Mouse (Mus musculus): ENCODE measurements around the gene Tfr2.

The Tfr2 gene

DNA sequence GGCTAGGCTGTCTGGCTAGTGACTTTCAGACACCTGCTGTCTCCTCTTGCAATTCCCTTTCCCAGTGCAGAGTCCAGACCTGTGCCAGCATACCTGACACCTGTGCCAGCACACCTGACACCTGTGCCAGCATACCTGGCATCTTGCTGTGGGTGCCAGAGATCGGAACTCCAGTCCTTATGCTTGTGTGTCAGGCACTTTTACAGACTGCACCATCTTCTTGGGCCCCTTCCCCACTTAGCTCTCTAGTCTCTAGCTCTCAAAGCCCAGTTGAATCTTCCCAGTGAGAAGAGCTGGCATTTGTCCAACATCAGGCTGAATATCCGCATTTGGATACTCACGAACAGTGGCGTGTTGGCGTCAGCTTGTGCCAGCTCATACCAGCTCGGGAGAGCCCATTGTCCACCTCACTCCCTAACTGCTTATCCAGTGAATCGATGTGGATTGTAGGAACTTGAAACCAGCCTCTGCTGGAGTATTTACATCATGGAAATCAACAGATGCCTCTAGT is 30.3 kb upstream of the Tfr2 start:
- no peak for DNase-seq

DNA sequence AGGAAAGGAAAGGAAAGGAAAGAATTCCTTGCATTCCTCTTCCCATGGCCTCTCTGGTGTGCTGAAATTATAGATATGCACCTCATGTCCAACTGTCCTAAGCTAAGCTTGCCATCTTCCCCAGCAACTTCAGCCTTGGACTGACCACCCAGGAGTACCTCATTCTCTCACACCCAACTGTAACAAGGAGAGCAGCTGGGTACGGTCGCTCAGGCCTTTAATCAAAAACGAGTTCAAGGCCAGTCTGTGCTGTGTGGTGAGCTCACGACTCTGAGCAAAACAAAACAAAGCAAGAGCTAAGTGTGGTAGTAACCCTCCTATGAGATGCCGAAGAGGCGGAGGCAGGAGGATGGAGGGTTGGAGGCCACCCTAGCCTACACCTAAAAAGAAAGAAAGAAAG is 28.6 kb upstream of the Tfr2 start:
- no peak for DNase-seq

GRCm38 (mm10) chr5:137541768-137542540 is 27.7 kb upstream of the Tfr2 start:
- DNase-seq, result no peak

GRCm38 (mm10) chr5:137544926-137545325 is 24.7 kb upstream of the Tfr2 start:
- DNase-seq, result no peak

GRCm38 (mm10) chr5:137545596-137545995 is 24.0 kb upstream of the Tfr2 start:
- DNase-seq, result no peak

GRCm38 (mm10) chr5:137549840-137550239 is 19.8 kb upstream of the Tfr2 start:
- DNase-seq, result no peak

DNA sequence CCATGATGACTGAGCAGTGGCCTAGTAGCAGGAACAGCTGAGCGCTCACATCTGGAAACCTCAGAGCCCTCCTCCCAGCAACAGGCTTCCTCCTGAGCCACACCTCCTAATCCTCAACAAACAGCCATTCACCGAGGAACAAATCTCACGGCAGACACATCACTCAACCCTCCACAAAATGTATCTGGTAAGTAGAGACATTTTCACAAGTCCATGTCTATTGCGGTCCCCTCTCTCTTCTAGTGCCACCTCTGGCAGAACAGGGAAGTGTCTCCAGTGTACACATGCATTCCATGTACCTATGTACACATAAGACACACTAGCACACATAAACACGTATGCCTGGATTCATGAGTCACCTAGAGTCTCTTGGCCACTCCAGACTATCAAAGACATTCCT is 18.5 kb upstream of the Tfr2 start:
- no peak for DNase-seq

GRCm38 (mm10) chr5:137553000-137553399 is 16.6 kb upstream of the Tfr2 start:
- no peak for DNase-seq

- DNase-seq, result peak; percentile 92
Measured at GRCm38 (mm10) chr5:137553411-137553837, 16.2 kb upstream of the Tfr2 start, which contains the start of gene Actl6b. Actl6b (plus strand) TSS chr5:137553517.

DNA sequence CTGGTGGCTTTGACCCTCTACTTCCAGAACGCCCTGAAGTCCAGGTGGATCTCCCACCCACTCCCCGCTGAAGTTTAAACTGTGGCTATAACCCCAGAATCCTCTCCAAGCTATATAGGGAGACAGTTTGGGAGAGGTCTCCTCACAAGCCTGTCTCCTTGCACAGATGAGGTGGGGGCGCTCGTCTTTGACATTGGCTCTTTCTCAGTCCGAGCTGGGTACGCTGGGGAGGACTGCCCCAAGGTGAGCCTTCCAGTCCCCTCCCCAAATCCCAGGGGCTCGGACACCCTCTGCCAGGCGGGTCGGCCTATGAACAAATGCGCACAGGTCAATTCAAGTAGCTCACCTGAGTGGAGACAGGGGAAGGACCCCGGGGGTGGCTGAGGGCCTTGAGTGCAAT is 15.7 kb upstream of the Tfr2 start:
- DNase-seq, result no peak

DNA sequence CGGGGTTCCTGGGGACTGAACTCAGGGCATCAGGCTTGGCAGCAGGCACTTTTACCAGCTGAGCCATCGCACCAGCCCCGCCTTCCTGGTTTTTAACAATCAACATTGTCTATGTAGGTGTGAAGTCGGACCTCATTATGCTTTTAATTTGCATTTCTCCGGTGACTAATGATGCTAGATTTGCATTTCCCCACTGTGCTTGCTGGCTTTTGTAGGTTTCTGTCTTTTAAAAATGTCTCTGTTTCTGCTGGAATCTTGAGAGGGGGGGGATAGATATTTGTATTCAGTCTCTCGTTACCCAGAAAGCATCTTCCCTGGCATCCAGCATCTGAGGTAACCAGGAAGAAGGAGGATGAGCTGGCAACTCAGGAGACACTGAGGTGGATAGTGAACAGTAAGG is 8.1 kb upstream of the Tfr2 start:
- DNase-seq, result no peak

- no peak for DNase-seq
Measured at GRCm38 (mm10) chr5:137562965-137563364, 6.7 kb upstream of the Tfr2 start.

GRCm38 (mm10) chr5:137565744-137566143 is 3.9 kb upstream of the Tfr2 start:
- no peak for DNase-seq

GRCm38 (mm10) chr5:137566416-137566815 is 3.2 kb upstream of the Tfr2 start:
- no peak for DNase-seq

DNA sequence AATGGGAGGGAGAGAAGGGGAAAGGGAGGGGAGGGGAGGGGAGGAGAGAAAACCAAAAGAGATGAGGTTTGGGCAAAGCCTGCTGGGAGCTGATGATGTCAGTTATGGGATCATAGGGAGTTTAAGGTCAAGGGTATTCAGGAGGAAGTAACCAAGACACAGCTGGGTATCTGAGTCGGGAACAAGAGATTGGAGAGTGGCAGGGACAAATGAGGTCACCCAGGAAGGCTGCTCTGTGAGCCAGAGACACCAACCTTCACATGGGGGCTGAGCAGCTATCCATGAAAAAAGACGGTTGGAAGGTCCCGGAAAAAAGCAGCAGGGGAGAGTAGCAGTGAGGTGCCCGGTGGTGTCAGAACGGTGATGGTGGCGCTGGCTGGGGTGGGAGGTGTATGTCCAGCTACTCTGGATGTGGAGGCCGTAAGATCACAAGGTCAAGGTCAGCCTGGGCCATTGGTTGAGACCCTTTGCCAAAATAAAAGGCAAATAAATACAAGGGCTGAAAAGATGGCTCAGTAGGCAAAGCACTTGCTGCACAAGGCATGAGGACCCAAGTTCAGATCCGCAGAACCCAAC is 1.3 kb upstream of the Tfr2 start:
- DNase-seq, result no peak

DNA sequence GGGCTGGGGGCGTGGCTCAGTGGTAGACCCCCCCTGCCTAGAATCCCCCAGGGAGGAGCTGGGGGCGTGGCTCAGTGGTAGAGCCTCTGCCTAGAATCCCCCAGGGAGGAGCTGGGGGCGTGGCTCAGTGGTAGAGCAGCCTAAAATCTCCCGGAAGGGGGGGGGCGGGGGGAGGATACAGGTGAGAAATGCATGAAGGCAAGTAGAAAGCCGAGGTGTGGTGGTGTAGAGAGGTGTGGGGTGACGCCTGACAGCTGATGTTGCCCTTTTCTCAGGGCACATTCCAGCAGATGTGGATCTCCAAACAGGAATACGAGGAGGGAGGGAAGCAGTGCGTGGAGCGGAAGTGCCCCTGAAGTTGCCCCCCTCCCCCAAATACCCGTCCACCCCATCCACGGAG is 609 bp upstream of the Tfr2 start:
- no peak for DNase-seq

GRCm38 (mm10) chr5:137570181-137570580 is 541 bp downstream of the Tfr2 start:
- no peak for DNase-seq

DNA sequence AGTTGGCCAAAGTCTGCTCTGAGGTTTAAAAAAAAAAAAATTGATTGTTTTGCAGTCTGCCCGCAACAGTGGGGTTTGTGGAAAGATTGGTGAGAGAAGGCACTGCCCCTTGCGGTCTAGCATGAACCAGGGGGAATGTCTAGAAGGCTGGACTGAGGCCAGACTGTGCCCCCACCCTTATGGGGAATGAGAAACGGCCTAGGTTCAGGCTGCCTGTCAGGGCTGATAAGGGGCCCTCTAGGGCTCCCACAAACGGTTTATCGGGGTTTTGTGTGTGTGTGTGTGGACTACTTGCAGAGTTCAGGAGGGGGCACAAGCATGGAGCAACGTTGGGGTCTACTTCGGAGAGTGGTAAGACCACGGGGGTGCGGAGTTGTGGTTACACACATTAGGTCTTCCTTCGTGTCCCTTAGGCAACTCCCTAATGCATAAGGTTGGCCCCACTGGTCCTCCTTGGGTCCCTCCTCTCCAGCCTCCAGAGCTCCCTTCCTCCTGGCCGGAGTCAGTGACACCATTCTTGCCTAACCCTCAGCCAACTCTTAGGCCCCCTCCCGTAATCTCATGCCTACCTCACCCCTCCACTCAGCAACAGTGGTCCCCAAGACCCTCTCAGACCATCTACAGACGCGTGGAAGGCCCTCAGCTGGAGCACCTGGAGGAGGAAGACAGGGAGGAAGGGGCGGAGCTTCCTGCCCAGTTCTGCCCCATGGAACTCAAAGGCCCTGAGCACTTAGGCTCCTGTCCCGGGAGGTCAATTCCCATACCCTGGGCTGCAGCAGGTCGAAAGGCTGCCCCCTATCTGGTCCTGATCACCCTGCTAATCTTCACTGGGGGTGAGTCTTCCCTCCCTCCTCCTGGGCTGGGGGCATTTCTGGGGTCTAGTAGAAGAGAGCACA is 1.3 kb downstream of the Tfr2 start:
- DNase-seq, result no peak

DNA sequence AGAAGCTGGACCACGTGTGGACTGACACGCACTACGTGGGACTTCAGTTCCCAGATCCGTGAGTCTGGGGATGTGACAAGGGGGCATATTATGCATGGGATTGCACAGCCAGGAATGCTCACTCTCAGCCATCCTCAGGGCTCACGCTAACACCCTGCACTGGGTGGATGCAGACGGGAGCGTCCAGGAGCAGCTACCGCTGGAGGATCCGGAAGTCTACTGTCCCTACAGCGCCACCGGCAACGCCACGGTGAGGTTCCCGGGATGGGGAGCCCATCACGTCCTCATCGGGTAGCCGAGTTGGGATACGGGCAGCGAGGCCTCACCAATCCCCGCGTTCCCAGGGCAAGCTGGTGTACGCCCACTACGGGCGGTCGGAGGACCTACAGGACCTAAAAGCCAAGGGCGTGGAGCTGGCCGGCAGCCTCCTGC is 4.8 kb downstream of the Tfr2 start:
- DNase-seq, result peak; percentile 69

- no peak for DNase-seq
Measured at GRCm38 (mm10) chr5:137580246-137580645, 10.6 kb downstream of the Tfr2 start.

DNA sequence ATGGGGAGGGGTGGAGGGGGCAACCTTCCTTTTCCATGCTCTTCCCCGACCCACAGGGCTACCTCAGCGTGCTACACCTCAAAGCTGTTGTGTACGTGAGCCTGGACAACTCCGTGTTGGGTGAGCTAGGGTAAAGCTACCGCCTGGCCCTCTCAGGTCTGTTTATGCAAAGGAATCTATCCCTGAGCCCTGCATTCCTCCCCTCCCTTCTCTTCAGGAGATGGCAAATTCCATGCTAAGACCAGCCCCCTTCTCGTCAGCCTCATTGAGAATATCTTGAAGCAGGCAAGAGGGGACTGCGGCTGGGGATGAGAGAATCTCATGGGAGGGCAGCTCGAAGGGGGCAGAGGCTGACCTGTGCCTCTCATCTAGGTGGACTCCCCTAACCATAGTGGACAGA is 13.1 kb downstream of the Tfr2 start:
- no peak for DNase-seq

DNA sequence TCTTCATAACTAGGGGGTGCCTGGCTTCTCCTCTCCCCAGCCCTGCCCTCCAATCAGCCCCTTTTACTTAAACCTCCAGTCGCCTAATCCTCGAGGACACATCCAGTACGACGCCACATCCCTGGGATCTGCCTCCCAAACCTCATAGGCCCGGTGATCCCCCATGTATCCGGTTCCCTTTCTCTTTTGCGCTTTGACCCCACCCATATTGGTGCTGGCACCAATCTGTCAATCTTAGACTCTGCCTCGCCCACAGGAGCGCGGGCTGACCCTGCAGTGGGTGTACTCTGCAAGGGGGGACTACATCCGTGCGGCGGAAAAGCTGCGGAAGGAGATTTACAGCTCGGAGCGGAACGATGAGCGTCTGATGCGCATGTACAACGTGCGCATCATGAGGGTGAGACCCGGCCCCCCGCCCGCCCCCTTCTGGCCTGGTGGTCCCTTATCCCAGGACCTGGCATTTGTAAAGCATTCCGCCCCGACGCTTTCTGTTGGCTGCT is 14.1 kb downstream of the Tfr2 start:
- DNase-seq, result peak; percentile 53

DNA sequence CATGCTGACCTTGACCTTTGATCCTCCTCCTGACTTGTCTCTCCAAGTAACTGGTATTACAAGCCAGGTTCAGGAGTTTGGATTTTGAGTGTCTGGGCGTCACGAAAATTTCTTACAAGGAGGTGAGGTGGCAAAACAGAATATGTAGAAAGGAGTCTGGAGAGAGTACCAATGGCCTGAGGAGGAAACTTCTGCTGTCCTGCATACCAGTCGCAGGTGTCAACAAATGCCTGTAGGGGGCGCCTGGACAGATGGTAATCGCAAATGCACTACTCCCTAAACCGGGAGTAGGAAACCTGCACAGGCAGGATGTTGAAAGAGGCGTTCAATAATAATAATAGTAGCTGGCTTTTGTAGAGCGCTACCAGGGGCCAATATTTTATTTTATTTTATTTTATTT is 15.3 kb downstream of the Tfr2 start:
- DNase-seq, result peak; percentile 45
